Mouse (Mus musculus): Measurements from ENCODE around the gene Lztr1.

Gene Lztr1

GRCm38 (mm10) chr16:17508546-17509239 is at the start of gene Lztr1:
Lztr1 (plus strand) TSS chr16:17508688.
- peak; percentile 74 to 78 for DNase-seq

- peak in 1 of 2 experiments; percentile 19 for DNase-seq
Observed at GRCm38 (mm10) chr16:17460254-17460653, 48.2 kb upstream of the Lztr1 start.

DNA sequence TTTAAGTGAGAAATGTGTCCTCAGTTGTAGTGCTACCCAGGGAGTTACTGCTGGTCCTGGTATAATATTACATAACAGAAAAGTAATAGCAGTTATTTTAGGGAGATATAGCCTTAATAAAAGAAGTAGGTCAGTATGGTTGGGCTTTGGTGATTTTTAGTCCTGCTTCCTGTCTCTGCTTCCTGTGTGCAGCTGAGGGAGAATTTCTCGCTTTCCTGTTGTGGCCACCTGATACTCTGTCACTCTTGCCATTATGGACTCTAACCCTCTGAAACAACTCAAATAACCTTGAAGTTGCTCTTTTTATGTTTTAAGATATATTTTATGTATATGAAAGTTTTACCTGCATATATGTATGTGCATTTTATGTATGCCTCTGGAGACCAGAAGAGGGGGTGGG is 46.9 kb upstream of the Lztr1 start:
- DNase-seq, result no peak

DNA sequence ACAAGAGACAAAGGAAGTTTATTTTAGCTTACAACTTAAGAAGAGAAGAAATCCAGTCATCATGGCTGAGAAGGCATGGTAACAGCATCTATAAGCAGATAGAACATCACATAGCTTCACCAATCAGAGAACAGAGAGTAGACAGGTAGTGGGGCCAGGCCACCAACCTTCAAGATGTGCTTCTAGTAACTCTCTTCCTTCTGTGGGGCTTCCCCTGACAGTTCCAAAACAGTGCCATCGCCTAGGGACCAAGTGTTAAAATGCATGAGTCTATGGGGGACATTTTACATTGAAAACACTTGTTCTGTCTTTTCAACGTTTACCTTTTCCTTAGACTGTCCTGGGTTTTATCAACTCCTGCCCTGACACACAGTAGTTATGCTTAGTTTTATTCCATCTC is 45.3 kb upstream of the Lztr1 start:
- no peak for DNase-seq

- no peak for DNase-seq
Observed at GRCm38 (mm10) chr16:17466875-17467663, 41.4 kb upstream of the Lztr1 start.

DNA sequence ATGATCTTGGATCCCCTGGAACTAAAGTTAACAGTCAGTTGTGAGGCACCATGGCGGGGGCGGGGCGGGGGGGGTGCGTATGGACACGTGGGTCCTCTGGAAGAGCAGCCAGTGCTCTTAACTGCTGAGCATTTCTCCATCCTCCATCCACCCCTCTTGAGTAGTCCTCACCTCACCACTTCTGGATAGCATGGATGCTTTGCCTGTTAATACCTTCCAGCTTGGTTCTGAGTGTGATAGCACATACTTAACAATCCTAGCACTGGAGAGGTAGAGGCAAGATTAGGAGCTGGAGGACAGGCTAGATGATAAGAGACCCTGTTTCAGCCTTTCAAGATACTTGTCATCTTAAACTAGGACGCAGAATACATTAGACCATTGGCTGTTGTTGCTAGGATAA is 36.0 kb upstream of the Lztr1 start:
- no peak for DNase-seq

GRCm38 (mm10) chr16:17474091-17474490 is 34.4 kb upstream of the Lztr1 start:
- DNase-seq, result no peak

DNA sequence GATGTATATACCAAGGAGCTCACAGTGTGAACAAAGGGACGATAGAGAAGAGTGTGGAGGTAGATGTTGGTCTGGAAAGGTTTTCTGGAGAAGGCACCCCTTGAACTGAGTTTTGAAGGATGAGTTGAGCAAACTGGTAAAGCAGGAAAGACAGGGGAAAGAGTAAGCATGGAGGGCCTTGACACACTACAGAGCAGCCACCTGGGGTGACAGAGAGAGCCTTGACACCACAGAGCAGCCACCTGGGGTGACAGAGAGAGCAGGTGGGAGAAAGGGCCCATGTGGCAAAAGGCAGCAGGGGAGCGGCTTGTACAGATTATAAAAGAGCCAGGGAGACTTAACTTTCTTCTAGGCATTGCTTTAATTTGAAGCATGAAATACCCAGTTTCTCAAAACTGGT is 33.7 kb upstream of the Lztr1 start:
- DNase-seq, result peak in 1 of 2 experiments; percentile 22

DNA sequence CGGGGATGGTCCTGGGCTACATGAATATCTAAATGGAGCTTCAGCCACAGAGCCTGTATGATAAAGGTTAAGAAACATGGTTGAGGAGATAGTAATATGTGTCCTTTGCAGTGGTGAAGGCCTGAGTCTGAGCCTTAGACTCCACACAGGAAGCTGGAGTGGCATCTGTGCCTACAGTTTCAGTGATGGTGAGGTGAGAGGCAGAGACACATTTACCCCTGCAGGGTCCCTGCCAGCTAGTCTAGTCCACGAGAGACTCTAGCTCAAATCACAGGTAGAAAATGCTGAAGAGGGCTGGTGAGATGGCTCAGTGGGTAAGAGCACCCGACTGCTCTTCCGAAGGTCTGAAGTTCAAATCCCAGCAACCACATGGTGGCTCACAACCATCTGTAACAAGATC is 33.2 kb upstream of the Lztr1 start:
- DNase-seq, result no peak

DNA sequence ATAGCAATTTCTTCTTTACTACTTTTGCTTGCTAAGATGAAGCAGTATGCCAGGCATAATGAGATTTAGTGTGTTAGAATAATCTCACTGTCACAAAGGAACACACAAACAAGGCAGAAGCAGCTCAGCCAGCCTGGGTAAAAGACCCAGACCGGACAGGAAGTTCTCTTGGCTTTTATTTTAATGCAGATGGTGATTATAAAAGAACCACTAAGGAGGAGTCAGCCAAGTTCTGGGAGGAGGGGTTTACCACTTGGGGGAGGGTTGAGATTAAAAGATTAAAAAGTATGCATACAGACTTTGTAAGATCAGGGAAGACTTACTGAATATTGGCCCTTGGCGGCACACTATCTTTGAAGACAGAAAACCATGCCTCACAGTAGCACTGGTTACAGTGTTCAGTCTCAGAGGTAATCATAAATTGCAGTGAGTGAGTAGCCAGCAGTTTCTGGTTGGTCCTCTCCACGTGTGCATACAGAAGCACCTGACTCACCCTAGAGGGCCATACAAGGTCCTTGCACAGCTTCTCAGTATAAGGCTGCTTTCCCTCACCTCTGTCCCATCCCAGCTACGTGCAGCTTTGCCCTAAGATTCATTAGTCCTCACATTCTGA is 30.1 kb upstream of the Lztr1 start:
- DNase-seq, result no peak

DNA sequence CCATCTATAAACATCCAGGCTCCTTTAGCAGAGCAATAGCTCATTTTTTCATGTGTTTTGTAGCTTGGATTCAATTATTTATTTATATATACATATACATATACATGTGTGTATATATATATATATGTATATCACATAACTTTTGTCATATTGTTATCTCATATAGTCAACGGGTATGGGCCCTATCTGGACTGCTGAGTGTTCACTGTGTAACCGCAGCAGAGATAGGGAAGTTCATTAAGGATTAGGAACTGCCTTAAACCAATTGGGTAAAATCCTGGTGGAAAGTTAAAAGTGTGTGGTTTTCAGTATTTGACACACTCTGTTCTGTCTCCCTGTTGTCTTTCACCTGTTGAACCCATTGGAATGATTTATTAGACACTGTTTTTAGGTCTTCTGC is 27.0 kb upstream of the Lztr1 start:
- no peak for DNase-seq

DNA sequence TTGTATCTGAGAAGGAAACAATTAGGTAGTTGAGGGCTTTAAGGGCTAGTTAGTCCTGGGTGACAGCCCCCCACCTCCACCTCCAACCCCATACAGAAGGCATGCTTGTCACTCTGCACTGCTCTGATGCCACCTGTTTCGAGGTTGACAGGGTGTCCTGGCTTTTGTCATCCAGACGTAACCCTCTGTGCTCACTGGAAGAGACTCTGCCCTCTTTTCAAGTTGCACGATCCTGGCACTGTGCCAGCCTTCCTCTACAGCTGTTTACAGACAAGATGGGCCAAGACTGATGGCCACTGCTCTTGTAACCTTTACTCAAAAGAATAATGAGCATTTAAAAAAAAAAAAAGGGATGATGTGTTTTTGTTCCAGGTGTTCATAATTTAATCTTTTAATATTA is 22.0 kb upstream of the Lztr1 start:
- peak; percentile 37 to 58 for DNase-seq

GRCm38 (mm10) chr16:17488478-17489468 is 19.7 kb upstream of the Lztr1 start:
- no peak for DNase-seq

DNA sequence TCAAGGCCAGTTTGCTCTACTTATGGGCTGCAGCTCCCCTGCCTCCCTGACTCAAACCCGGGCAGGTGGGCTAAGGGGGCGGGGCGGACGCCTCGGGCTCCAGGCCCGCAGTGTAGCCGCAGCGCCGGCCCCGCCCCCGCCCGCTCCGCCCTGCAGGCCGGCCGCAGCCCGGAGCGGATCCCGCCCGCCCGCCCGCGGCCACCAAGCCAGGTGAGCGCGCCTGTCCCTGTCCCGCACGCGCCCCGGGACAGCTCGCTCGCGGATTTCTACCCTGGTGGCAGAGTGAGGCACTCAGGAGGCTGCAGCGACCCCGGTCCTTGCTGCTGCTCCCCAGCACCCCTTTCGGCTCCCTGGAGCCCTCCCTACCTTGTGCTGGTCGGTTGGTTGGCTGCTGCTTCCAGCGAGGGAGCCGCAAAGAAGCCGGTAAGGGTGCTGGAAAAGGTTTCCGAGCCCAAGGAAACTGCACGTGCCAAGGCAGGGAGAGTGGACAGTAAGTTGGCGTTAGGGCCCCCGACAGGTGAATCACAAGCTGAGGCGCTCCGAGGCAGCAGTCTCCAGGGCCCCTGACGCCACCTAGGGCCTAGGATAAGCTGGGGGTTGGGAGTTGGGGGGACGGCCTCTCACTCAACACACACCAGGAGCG is 18.9 kb upstream of the Lztr1 start, which contains the start of gene Aifm3:
Gene Aifm3 (plus strand): TSS at position 143 of the 643 bp plus-strand sequence.
- DNase-seq, result peak in 1 of 2 experiments; percentile 12

DNA sequence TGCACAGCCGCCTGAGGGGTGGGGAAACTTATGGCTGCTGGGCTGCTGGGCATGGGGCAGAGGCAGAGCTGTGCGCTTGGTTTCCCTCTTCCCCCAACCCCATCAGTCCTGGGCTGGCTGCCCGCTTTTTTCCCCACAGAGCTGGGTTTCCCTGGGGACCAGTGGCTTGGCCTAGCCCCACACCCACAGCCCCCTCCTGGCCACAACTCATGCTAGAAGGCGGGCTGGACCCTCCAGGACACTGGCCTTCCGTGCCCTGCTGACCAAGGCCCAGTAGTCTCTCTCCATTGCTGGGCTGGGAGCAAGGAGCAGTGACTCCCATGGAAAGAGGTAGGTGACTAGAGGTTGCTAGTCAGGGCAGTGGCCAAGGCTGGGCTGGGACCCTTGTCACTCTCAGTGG is 17.3 kb upstream of the Lztr1 start:
- no peak for DNase-seq

DNA sequence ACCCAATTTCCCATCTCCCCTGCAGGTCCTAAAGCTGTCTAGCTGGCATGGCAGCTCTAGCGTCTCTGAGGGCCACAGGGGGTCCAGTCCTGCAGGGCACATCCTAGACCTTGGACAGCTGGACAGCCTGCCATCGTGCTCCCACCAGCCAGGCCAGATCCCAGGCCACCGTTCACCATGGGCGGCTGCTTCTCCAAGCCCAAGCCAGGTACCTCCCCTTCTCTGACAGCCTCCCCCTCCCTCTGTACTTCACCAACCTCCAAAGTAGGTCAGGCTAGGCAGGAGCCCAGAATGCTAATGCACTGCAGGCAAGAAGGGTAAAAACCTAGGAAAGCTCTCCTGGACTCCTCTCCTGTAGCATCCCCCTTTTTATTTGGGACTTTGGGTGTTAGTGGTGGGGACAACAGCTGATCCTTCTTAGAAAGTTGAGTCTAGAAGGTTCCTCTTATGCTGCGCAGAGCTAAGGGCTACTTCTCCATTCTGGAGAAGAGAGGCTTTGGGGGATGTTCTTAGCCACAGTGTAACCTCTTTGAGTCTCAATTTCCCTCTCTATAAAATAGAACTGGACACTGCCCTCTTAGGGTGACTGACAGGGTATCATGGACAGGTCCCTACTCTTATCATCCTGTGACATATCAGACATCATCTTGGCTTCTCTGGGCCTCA is 16.5 kb upstream of the Lztr1 start:
- no peak for DNase-seq

- DNase-seq, result no peak
Observed at GRCm38 (mm10) chr16:17496499-17497305, 11.8 kb upstream of the Lztr1 start.

DNA sequence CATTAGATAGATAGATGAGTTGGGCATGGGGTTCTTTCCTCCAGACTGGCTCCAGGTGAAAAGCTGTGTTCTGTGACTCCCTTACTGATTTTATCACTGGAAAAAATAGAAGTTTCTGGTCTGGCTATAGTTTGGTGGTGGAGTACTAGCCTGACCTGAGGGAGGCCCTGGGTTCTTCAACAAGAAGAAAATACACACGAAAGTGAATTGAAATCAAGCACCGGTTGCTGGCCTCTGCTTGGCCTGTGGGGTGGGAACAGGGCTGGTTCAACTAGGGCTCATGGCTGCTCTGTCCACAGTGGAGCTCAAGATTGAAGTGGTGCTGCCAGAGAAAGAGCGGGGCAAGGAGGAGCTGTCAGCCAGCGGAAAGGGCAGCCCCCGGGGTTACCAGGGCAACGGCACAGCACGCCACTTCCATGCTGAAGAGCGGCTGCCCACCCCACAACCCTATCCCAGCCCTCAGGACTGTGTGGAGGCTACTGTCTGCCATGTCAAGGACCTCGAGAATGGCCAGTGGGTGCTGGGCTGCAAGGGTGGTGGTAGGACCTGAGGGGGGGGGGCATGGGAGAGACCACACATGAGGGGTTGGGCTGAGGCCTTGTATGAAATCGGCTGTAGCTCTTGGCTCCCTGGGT is 9.1 kb upstream of the Lztr1 start:
- DNase-seq, result no peak

DNA sequence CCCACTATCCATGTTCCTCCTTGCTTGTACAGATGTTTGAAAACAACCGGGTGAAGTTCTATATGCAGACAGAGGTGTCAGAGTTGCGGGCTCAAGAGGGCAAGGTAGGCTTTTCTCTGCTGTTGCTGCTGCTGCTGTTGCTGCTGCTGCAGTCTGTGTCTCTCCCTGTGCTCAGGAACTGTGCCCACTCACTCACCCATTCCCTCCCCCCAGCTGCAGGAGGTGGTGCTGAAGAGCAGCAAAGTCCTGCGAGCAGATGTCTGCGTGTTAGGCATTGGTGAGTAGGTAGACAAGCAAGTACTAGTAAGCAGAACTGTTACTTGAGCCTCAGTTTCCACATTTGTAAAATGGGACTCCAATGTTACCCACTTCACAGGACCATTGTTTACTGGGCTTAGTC is 5.8 kb upstream of the Lztr1 start:
- no peak for DNase-seq

GRCm38 (mm10) chr16:17507018-17507552 is 1.4 kb upstream of the Lztr1 start:
- no peak for DNase-seq

All from thymus, adult 18-20 months (tissue).